Mouse (Mus musculus) lung, postnatal 10 days (tissue): ENCODE data around the gene Slc15a3.

Experiments
- DNase-seq: peaks from one replicate; pipeline ENCODE4 v3.0.0; 2021

The Slc15a3 gene

GRCm38 (mm10) chr19:10870676-10871075 lies 31.1 kb downstream of the Slc15a3 start:
- no peak for DNase-seq

DNA sequence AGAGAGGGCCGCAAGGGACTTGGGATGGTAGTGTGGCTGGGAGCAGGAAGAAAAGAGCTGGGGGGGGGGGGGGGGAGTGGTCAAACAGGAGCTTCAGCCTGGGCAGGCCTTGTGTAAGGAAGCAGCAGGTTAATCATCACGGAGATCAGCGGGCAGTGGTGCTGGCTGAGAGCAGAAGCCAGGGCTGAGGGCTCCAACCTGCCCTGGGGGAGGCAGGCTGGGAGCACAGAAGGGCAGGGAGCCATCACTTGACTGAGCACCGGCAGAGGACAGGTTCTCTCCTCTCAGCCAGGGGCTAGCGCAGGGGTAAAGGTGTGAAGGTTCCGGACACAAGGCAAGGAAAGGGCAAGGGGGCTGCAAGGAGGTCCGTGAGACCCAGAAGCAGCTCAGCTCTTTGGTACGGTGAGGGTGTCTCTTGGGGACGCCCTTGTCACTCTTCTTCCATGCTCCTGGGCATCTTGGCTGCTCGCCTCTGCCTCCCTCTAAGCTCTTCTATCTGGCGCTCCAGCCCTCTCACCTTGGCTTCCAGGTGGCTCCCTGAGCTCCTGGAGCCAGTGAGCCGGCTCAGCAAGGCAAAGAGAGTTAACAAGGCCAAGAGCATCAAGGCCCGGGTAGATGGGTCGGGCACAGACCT lies 31.9 kb downstream of the Slc15a3 start:
- DNase-seq, result no peak

DNA sequence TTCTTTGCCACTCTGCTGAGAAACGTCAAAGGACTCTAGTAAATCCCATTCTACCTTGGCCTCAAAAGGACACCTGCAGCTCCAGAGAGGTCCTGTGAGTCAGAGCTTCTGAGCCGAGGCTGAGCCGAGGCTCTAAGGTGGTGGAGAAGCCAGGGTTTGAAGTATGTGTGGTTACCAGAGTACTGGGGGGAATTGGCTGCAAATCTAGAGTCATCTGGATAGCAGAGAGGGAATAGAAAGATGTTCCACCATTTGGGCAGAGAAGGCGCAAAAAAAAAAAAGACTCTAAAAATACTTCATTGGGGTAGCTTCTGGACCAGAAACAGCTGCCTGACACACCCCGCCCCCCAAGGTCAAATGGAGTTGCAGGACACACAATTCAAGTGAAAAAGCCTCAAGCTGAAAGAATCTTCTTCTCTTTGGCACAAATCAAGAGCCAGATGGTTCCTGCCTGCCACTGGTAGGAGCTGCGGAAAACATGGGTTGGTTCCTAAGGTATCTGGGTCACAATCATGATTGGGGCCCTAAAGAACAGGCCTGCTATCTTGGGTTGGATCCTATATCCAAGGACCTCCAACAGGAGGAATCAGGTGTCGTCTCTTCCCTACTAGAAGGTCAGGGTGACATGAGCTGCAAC lies 38.8 kb downstream of the Slc15a3 start:
- peak; percentile 73 for DNase-seq

DNA sequence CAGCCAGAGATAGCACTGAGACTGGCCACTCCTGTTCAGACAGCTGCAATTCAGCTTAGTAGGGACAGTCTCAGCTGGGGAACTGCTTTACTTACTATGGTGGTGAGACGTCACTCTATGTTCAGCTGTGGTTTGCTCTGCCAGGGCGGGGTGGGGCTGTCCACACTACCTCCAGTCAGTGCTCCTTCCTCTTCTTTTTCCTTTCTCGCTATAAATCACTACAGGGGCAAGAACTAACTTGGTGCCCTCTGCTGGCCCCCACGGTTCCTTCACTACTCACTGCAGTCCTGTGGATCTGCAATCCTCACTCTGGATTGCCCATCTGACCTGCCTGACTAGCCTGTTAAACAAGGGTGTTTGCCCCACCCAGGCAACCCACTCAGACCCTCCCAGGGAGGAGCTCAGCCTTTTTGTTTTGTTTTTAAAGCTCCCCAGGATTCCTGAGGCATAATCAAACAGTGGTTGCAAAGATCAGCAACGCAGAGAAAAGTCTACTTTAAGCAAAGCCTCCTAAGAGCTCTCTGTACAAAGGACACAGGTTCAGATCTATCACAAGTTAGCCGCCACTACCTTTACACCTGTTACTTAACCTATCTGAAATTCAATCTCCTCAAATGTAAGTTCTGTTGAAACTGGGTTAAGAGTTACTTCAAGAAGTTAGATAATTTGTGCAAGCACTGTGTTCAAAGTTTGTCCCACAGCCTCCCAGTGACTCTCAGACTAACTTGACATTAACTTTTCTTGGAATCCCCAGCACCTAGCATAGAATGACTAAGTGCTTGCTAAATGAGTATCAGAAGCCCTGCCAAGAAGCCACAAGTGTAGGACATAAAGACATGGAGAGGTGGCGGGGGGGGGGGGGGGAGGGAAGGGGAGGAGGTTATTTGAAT lies 40.8 kb downstream of the Slc15a3 start:
- peak; percentile 78 for DNase-seq

DNA sequence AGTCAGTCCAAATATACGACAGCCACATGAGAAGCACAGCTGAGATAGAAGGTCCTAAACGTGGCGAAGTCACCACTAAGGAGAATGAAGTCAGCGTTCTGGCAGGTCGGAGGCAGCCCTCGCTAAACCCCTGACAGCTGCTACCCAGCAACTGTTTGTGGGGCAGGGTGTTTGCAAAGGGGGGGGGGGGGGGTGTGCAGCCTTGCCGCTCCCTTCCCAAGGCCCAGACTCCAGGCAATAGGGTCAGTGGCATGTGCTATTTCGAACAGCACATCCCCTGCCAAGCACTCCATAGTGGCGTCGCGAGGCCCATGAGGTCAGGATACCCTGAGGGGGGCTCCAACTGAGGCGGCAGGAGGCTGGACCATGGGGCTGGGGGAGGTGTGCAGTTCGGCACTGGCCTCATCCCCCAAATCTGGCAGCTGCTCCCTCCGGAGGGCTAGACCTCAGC lies 41.5 kb downstream of the Slc15a3 start:
- peak; percentile 47 for DNase-seq

DNA sequence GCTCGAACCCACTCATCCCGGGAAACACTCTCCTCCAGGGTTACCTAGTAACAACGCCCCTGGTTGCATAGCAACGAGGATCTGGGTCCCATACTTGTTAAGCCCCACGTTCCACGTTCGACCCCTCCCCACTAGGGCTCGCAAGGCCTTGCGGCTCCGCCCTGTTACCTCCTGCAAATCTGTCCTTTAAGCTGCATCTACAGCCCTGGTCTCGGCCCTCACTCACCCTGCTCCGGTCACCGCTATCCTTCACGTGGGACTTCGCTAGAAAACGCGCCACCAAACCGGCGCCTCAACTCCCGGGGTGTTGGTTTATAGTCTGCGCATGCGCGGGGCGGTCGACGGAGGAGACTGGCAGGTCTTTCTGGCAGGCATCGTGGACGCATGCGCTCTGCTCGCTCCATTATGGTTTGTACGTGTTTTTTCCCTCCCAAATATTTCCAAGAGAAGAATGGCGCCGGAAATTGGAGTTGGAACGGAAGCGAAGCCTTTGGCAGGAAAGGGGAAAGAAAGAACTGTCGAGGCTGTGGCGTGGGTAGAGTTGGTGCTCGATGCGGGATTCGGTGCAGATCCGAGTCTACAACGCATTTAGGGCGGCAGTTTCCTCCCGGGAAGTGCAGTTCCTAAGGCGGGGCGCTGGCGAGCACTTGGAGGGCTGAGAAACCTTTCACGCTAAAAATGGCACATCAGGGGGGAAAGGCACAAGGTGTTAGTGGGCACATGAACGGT lies 42.1 kb downstream of the Slc15a3 start, which contains the start of gene Tmem109:
Tmem109 (minus strand) TSS at position 576 of the 729 bp plus-strand sequence.
- peak; percentile 96 for DNase-seq

DNA sequence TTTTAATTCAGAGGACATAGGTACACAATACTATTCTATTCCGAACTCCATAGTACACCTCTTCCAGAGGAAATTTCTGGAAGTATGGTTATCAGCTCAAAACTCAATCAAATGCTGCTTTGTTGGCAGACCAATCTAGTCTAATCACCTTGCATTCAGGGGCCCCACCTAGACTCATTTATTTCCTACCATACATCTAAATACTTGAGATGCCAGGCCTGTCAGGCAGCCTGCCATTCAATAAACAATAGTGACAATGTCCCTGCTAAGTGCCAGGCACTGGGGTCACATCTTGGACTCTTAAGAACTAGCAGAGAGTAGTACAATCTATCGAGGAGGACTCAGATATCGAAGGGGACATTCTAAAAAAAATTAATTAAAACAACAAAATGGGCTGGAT lies 52.7 kb downstream of the Slc15a3 start:
- DNase-seq, result peak; percentile 45

DNA sequence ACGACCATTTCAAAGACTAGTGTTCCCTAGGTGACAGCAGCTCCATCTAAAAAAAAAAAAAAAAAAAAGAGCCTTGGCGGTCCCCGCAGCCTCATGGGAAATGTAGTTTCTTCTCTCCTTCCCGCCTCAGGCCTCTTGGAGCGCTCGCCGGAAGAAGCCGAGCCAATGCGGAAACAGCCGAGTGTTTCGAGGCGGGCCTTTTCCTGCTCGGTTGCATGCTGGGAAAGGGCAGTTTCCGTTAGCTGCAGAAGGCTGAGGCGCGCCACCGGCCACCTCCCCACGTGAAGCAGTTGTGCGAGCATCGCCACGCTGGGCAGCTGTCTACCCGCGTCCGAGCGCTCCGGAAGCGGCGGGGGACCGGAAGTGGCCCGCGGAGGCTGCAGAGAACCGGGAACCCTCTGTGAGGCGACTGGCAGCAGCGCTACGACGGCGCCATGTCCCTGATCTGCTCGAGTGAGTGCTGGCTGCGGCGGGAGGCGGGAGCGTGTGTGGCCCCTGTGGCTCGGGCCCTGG lies 55.5 kb downstream of the Slc15a3 start, which contains the start of gene Prpf19:
Prpf19 (plus strand) TSS at position 216 of the 513 bp plus-strand sequence.
- DNase-seq, result peak; percentile 99

- DNase-seq, result no peak
Observed at GRCm38 (mm10) chr19:10895708-10896107, 56.2 kb downstream of the Slc15a3 start.

DNA sequence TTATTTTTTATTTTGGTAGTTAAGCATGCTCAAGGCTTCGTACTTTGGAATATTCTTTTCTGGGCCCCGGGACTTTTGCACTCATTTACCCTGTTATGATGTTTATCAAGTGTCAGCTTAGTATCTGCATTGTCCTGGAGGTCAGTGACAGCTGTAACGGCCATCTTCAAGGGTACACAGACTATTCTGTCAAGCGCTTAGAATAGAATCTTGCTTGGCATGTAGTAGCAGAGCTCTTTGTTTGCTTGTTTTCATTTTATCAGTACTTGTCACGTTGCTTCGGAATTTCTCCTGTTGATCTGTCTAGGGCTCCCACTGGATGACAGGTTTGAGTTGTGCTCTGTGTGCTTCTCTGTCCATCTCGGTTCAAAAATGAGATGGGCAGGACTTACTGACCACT lies 57.3 kb downstream of the Slc15a3 start:
- no peak for DNase-seq

GRCm38 (mm10) chr19:10897491-10897890 lies 58.0 kb downstream of the Slc15a3 start:
- DNase-seq, result no peak

- DNase-seq, result no peak
Observed at GRCm38 (mm10) chr19:10900315-10900714, 60.8 kb downstream of the Slc15a3 start.

GRCm38 (mm10) chr19:10901046-10901445 lies 61.5 kb downstream of the Slc15a3 start:
- DNase-seq, result no peak

GRCm38 (mm10) chr19:10904512-10904911 lies 65.0 kb downstream of the Slc15a3 start:
- DNase-seq, result no peak

DNA sequence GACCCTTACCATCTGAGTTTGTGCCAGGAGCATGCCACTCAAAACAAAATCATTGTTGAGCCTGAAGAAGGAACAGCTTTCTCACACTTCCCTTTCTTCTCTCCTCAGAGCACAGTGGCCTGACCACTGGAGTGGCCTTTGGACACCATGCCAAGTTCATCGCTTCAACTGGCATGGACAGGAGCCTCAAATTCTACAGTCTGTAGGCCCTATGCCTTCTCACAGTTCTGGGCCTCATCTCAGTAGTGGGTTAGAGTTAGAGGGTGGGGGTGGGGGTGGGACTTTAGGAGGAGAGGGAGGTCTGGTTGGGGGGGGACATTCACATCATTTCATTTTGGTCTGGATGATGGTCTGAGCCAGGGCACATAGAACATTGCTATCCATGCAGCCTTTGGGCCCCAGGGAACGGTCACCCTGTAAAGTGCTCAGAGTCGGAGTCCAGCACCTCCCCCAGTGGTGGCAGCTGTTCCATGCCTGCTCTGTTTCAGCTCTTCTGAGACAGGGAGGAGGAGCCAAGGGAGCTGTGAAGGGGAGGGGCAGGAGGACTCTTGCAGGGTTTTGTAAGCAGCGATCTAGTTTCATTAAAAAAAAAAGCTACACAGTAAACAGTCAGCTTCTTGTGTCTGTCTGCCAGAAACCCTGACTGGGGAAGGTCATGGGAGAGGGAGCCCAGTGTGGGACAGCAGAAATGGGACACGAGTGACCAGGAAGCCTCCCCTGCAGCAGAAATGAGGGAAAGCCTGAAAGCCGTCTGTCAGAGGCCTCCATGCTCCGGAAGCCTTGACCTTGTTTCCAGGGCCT lies 65.6 kb downstream of the Slc15a3 start:
- peak; percentile 93 for DNase-seq

- DNase-seq, result no peak
Observed at GRCm38 (mm10) chr19:10905728-10906000, 66.1 kb downstream of the Slc15a3 start.

DNA sequence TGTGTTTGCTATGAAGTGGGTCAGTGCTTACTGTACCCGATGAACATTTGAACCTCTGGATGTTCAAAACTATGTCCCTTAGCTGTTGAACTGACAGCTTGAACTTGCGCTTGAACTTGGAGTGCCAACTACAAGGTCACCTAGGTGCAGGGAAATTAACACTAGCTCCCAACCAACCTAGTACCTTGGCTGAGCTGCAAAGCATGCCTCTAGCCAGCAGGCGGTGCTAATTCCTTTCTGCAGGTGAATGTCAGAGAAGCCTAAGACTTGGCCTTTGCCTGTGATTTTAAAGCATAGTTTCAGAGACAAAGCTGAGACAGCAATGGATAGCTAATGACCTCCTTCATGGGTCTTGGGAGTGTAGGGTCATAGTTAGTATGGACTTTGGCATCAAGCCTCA lies 68.4 kb downstream of the Slc15a3 start:
- DNase-seq, result peak; percentile 71
